ENCODE assay signal across 8 mouse cellular contexts in the genomic region with DNA sequence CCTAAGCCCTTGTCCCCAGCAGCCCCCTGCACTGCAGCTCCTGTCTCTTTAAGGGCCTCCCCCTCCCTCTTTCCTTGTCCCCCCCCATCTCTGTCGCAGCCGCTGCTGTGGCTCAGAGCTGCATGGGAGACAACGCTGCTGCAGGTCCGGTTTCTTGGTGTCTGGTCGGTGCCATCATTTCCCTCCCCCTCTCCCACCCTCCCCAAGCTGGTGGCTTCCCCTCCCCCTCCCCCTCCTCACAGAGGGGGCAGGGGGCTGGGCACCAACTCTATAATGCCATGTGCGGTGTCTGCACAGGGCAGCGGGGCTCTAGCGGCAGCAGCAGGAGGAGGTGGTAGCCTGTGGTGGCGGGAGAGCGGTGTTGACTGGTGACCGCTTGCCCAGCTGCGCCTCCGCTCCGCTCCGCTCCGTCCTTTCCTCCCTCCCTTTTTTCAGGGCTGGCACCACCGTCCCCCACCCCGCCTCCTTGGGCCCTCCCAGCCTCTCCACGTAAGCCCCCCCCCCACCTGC. TPM values are rescaled to one million over a fixed set of nuclear protein-coding genes. Genes with fewer than 3 reads are reported as not detected.
DNase-seq lines count a peak whose midpoint lies in the region; ATAC-seq and TF ChIP-seq lines count a peak whose summit lies in the region.

No protein-coding gene starts in this region.

- H3K4me2 ChIP-seq in kidney, postnatal 0 days (ENCODE audit: low read length): peak overlapping the region; percentile 51
- H3K4me2 ChIP-seq in forebrain, embryonic 14.5 days (ENCODE audit: low read length): peak overlapping the region; percentile 68
- H3K4me2 ChIP-seq in midbrain, embryonic 11.5 days: peak overlapping the region; percentile 69

- no peak overlapping the region for H3K4me3 ChIP-seq in kidney, postnatal 0 days (replicated peaks; ENCODE audit: low read depth, low read length)
- H3K4me3 ChIP-seq in forebrain, embryonic 14.5 days (ENCODE audit: low read depth, low read length): peak overlapping the region; percentile 61
- H3K4me3 ChIP-seq in midbrain, embryonic 11.5 days (ENCODE audit: low read depth, low read length): peak overlapping the region; percentile 53

- H3K4me1 ChIP-seq in kidney, postnatal 0 days (replicated peaks; ENCODE audit: insufficient read depth, low read length): peaks cover 4% of the 10 kb centered on the region; the same call in 1 of the 2 replicates
- peaks cover 7% of the 10 kb centered on the region for H3K4me1 ChIP-seq in forebrain, embryonic 14.5 days (ENCODE audit: control insufficient read depth, insufficient read depth, low read length)
- peaks cover 11% of the 10 kb centered on the region for H3K4me1 ChIP-seq in midbrain, embryonic 11.5 days (ENCODE audit: control insufficient read depth, insufficient read depth, low read length)

- no peaks in the 10 kb centered on the region for H3K27me3 ChIP-seq in kidney, postnatal 0 days (ENCODE audit: insufficient read depth, low read length)
- no peaks in the 10 kb centered on the region for H3K27me3 ChIP-seq in forebrain, embryonic 14.5 days (replicated peaks; ENCODE audit: control insufficient read depth, insufficient read depth, low read length)
- peaks cover 2% of the 10 kb centered on the region; the same call in 1 of the 2 replicates for H3K27me3 ChIP-seq in midbrain, embryonic 11.5 days (ENCODE audit: control insufficient read depth, insufficient read depth, low read length)

- ATAC-seq in kidney, postnatal 0 days (replicated peaks; ENCODE audit: low FRiP score, low read depth): 0 out of 2 replicates have a peak, but pooled peaks have one; percentile 9
- ATAC-seq in forebrain, embryonic 14.5 days: peak; percentile 78
- peak; percentile 85 for ATAC-seq in midbrain, embryonic 11.5 days (ENCODE audit: low FRiP score)

- intact Hi-C loops in gastrocnemius, postnatal 36 days (cut with DNase I): loop anchor here (5.0 kb wide), 2 partner anchors 39 to 139 kb away; partner anchors contain the start of genes Hirip3 and Ino80e

- 1% methylated on average over 12 of the region's 19 CpGs for WGBS in kidney, postnatal 0 days
- 0% methylated on average over 13 of the region's 19 CpGs for WGBS in forebrain, embryonic 14.5 days
- WGBS in midbrain, embryonic 11.5 days: under 1% methylated on average over 16 of the region's 19 CpGs

- H3K9ac ChIP-seq in kidney, postnatal 0 days (ENCODE audit: low read depth, low read length): no peak overlapping the region
- H3K9ac ChIP-seq in forebrain, embryonic 14.5 days (ENCODE audit: low read length): peak overlapping the region; percentile 82
- peak overlapping the region; percentile 73 for H3K9ac ChIP-seq in midbrain, embryonic 11.5 days (ENCODE audit: low read length)

- H3K27ac ChIP-seq in kidney, postnatal 0 days: no peak overlapping the region
- peak overlapping the region; percentile 78 for H3K27ac ChIP-seq in forebrain, embryonic 14.5 days (ENCODE audit: low read depth, low read length)
- H3K27ac ChIP-seq in midbrain, embryonic 11.5 days (ENCODE audit: low read depth, low read length): no peak overlapping the region

- no peak for TF ChIP-seq CTCF in kidney, postnatal 0 days (IDR thresholded peaks at IDR 0.05; ENCODE audit: low read depth)

- DNase-seq in kidney, postnatal 0 days (ENCODE audit: low spot score): no peak
- DNase-seq in kidney, postnatal 10 days: no peak
- peak; percentile 54 for DNase-seq in cerebellum, adult 8-10 months
- DNase-seq in forebrain, embryonic 14.5 days (ENCODE audit: low spot score): peak; percentile 72
- DNase-seq in midbrain, embryonic 11.5 days (ENCODE audit: low spot score, missing footprints): peak; percentile 90
- DNase-seq in thymus, postnatal 36 days: no peak
- no peak for DNase-seq in gastrocnemius, postnatal 36 days
- no peak for DNase-seq in ovary, adult 18-20 months (ENCODE audit: low spot score)

- H3K36me3 ChIP-seq in kidney, postnatal 0 days (ENCODE audit: insufficient read depth, low read length): no peaks in the 10 kb centered on the region
- peaks cover 4% of the 10 kb centered on the region; the same call in 1 of the 2 replicates for H3K36me3 ChIP-seq in forebrain, embryonic 14.5 days (ENCODE audit: control insufficient read depth, insufficient read depth, low read length)
- H3K36me3 ChIP-seq in midbrain, embryonic 11.5 days (ENCODE audit: control insufficient read depth, insufficient read depth, low read length): no peaks in the 10 kb centered on the region

- no peaks in the 10 kb centered on the region for H3K9me3 ChIP-seq in kidney, postnatal 0 days (replicated peaks; ENCODE audit: low read length)
- H3K9me3 ChIP-seq in forebrain, embryonic 14.5 days (replicated peaks; ENCODE audit: control insufficient read depth, low read length): no peaks in the 10 kb centered on the region
- H3K9me3 ChIP-seq in midbrain, embryonic 11.5 days (ENCODE audit: control insufficient read depth, low read length): no peaks in the 10 kb centered on the region

RNA-seq across cellular contexts. Expression of gene 4930451I11Rik, which starts 8.2 kb away (rescaled TPM):
- 0.37 TPM in 1 of 2 replicates, not detected in the other for polyA plus RNA-seq in kidney, postnatal 0 days (2015; fragmentation: Nextera tagmentation; extraction: Ambion mirVana)
- polyA plus RNA-seq in forebrain, embryonic 14.5 days (2014; fragmentation: Nextera tagmentation; extraction: Ambion mirVana): not detected in 2 replicates
- not detected in 2 replicates for polyA plus RNA-seq in midbrain, embryonic 11.5 days (2014; fragmentation: Nextera tagmentation; extraction: Ambion mirVana)
- total RNA-seq in gastrocnemius, postnatal 36 days (2021): not detected

RNA-seq across cellular contexts. Expression of gene Doc2a, which starts 24.0 kb away (rescaled TPM):
- 7.6 and 7.7 TPM in 2 replicates for polyA plus RNA-seq in kidney, postnatal 0 days (2015; fragmentation: Nextera tagmentation; extraction: Ambion mirVana)
- polyA plus RNA-seq in forebrain, embryonic 14.5 days (2014; fragmentation: Nextera tagmentation; extraction: Ambion mirVana): 4.9 and 6.7 TPM in 2 replicates
- polyA plus RNA-seq in midbrain, embryonic 11.5 days (2014; fragmentation: Nextera tagmentation; extraction: Ambion mirVana): 4.1 and 4.8 TPM in 2 replicates
- not detected for total RNA-seq in gastrocnemius, postnatal 36 days (2021)

RNA-seq across cellular contexts. Expression of gene Fam57b, which starts 25.8 kb away (rescaled TPM):
- 0.11 and 0.14 TPM in 2 replicates for polyA plus RNA-seq in kidney, postnatal 0 days (2015; fragmentation: Nextera tagmentation; extraction: Ambion mirVana)
- 31.3 and 37.4 TPM in 2 replicates for polyA plus RNA-seq in forebrain, embryonic 14.5 days (2014; fragmentation: Nextera tagmentation; extraction: Ambion mirVana)
- polyA plus RNA-seq in midbrain, embryonic 11.5 days (2014; fragmentation: Nextera tagmentation; extraction: Ambion mirVana): 10.5 and 11.1 TPM in 2 replicates
- 10 to 100 TPM; 55.8 to 67.4 TPM for total RNA-seq in gastrocnemius, postnatal 36 days (2021)

RNA-seq across cellular contexts. Expression of gene Ppp4c, which starts 31.0 kb away (rescaled TPM):
- 189 and 192 TPM in 2 replicates for polyA plus RNA-seq in kidney, postnatal 0 days (2015; fragmentation: Nextera tagmentation; extraction: Ambion mirVana)
- 231 and 256 TPM in 2 replicates for polyA plus RNA-seq in forebrain, embryonic 14.5 days (2014; fragmentation: Nextera tagmentation; extraction: Ambion mirVana)
- polyA plus RNA-seq in midbrain, embryonic 11.5 days (2014; fragmentation: Nextera tagmentation; extraction: Ambion mirVana): 335 and 336 TPM in 2 replicates
- total RNA-seq in gastrocnemius, postnatal 36 days (2021): 10 to 100 TPM; 21.6 to 22.4 TPM

RNA-seq across cellular contexts. Expression of gene Hirip3, which starts 38.5 kb away (rescaled TPM):
- polyA plus RNA-seq in kidney, postnatal 0 days (2015; fragmentation: Nextera tagmentation; extraction: Ambion mirVana): 16.3 and 20.5 TPM in 2 replicates
- polyA plus RNA-seq in forebrain, embryonic 14.5 days (2014; fragmentation: Nextera tagmentation; extraction: Ambion mirVana): 12.0 and 13.7 TPM in 2 replicates
- polyA plus RNA-seq in midbrain, embryonic 11.5 days (2014; fragmentation: Nextera tagmentation; extraction: Ambion mirVana): 23.8 and 28.4 TPM in 2 replicates
- 1 to 10 TPM; 3.7 to 7.8 TPM for total RNA-seq in gastrocnemius, postnatal 36 days (2021)

Comparison
In these comparisons a context has a peak if more than half of its experiments do, and no peak if none do; other contexts are left out.
1. ATAC-seq: peak in every context shown above with its lines; median percentile 85 in midbrain, embryonic 11.5 days; 78 in forebrain, embryonic 14.5 days; 9 in kidney, postnatal 0 days.
2. DNase-seq: peak in cerebellum, adult 8-10 months (single experiment), forebrain, embryonic 14.5 days (single experiment) and midbrain, embryonic 11.5 days (single experiment); none in kidney, postnatal 0 days (single experiment), kidney, postnatal 10 days (single experiment), thymus, postnatal 36 days (0 of 2), gastrocnemius, postnatal 36 days (0 of 2) and ovary, adult 18-20 months (single experiment).
3. RNA of gene Fam57b, which starts 25.8 kb away (polyA plus RNA-seq): 31.3 to 37.4 TPM in forebrain, embryonic 14.5 days and 10.5 to 11.1 TPM in midbrain, embryonic 11.5 days; 0.11 to 0.14 TPM in kidney, postnatal 0 days; every median in the first group is over 10 times any median in the second.
4. Peak in every context shown above with its lines, with median percentiles within 50 percentile points of each other: H3K4me2 ChIP-seq.